Mouse (Mus musculus): ENCODE data around the gene Nanos3. TPM values are rescaled to one million over a fixed set of nuclear protein-coding genes. Genes with fewer than 3 reads are reported as not detected.

Nanos3 gene
- total and polyA plus RNA-seq, 3 experiments, result not detected

DNA sequence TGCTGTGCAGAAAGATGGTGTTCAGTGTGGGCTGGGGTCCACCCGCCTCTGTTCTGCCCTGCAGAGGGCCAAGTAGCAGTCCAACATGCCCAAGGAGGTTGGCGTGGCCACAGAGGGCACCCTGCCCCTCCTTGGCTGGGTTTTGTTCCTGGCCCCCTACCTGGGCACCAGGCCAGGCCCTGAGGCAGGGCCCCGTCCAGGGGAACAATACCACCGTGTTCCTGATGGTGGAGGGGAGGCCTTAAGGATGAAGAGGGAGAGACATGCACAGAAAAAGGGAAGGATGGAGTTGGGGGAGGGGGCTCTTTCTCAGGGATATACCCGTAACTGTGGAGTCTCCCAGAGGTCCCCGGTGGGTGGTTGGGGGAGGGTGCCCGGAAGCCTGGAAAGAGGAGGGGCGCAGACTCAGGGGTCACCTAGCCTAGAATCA, 15.1 kb upstream of the Nanos3 start:
- peak overlapping the region in 2 of 3 experiments; percentile 15 to 82 for H3K4me3 ChIP-seq (replicated peaks in 1 of 3; ENCODE audit: low read depth in 2 of 3, low read length in 2 of 3, poor library complexity in 1 of 3)
- no peaks in the 10 kb centered on the region for H3K27me3 ChIP-seq (replicated peaks)
- peaks cover 15% of the 10 kb centered on the region for H3K79me2 ChIP-seq (replicated peaks; ENCODE audit: control insufficient read depth, extremely low read depth, insufficient read depth, poor library complexity, severe bottlenecking)
- dilution Hi-C loops (cut with MboI; ENCODE audit: extremely low pct_ligation_motif_present, extremely low pct_unique_long_range_greater_than_20kb, low sequenced_read_pairs), result no loop called here
- H3K4me2 ChIP-seq (ENCODE audit: insufficient read depth, low read depth, poor library complexity, severe bottlenecking), result peak overlapping the region; percentile 84
- peak overlapping the region; percentile 66; the same call in 1 of the 2 replicates for H3K27ac ChIP-seq (ENCODE audit: insufficient read depth, low read depth)
- H3K9ac ChIP-seq (ENCODE audit: insufficient read depth, low read depth), result peak overlapping the region; percentile 15
- in situ Hi-C loops (cut with MboI; ENCODE audit: low pct_ligation_motif_present, low pct_unique_long_range_greater_than_20kb, low sequenced_read_pairs), result loop anchor here (25.0 kb wide), 1 partner anchor 162 kb away; no protein-coding TSS in a partner anchor
- DNase-seq (ENCODE audit: extremely low read depth), result no peak
- H3K36me3 ChIP-seq (replicated peaks in 1 of 2; ENCODE audit: control insufficient read depth in 1 of 2, insufficient read depth in 1 of 2, low read length in 1 of 2), result peaks cover 0 to 8% of the 10 kb centered on the region in 2 experiments
- no peak for TF ChIP-seq SMC3 (IDR thresholded peaks at IDR 0.05; ENCODE audit: low read depth, low read length)
- TF ChIP-seq ELF1 (IDR thresholded peaks at IDR 0.05; ENCODE audit: low read depth, low read length), result no peak
- no peak for TF ChIP-seq ZKSCAN1 (IDR thresholded peaks at IDR 0.05; ENCODE audit: borderline replicate concordance, low read depth, low read length)
- TF ChIP-seq BHLHE40 (IDR thresholded peaks at IDR 0.05; ENCODE audit: low read depth, low read length), result no peak
- TF ChIP-seq SIN3A (IDR thresholded peaks at IDR 0.05; ENCODE audit: low read length), result no peak
- no peak for TF ChIP-seq CTCF (conservative IDR thresholded peaks at IDR 0.05 in 1 of 2, IDR thresholded peaks at IDR 0.05 in 1 of 2; ENCODE audit: low read depth in 2 of 2, low read length in 2 of 2)
- TF ChIP-seq NRF1 (IDR thresholded peaks at IDR 0.05; ENCODE audit: low read depth, low read length), result no peak
- TF ChIP-seq MYC (IDR thresholded peaks at IDR 0.05; ENCODE audit: low read depth, low read length), result no peak
- TF ChIP-seq USF2 (conservative IDR thresholded peaks at IDR 0.05; ENCODE audit: low read depth, low read length), result no peak
- TF ChIP-seq MAFK (IDR thresholded peaks at IDR 0.05; ENCODE audit: insufficient replicate concordance, low read length), result no peak
- TF ChIP-seq EP300 (IDR thresholded peaks at IDR 0.05; ENCODE audit: low read length), result no peak
- TF ChIP-seq USF1 (IDR thresholded peaks at IDR 0.05; ENCODE audit: low read depth, low read length), result no peak
- TF ChIP-seq RAD21 (IDR thresholded peaks at IDR 0.05; ENCODE audit: low read depth, low read length), result no peak
- no peak for TF ChIP-seq HCFC1 (IDR thresholded peaks at IDR 0.05; ENCODE audit: low read depth, low read length)
- TF ChIP-seq E2F4 (IDR thresholded peaks at IDR 0.05; ENCODE audit: insufficient replicate concordance, low read depth, low read length), result no peak
- no peak for TF ChIP-seq MAX (IDR thresholded peaks at IDR 0.05; ENCODE audit: low read length)
- TF ChIP-seq KAT2A (IDR thresholded peaks at IDR 0.05; ENCODE audit: insufficient replicate concordance, low read length), result no peak
- H3K4me1 ChIP-seq (ENCODE audit: control insufficient read depth in 1 of 2, insufficient read depth in 2 of 2), result peaks cover 18 to 52% of the 10 kb centered on the region in 2 experiments
- no peaks in the 10 kb centered on the region for H3K9me3 ChIP-seq (replicated peaks; ENCODE audit: low read length)

DNA sequence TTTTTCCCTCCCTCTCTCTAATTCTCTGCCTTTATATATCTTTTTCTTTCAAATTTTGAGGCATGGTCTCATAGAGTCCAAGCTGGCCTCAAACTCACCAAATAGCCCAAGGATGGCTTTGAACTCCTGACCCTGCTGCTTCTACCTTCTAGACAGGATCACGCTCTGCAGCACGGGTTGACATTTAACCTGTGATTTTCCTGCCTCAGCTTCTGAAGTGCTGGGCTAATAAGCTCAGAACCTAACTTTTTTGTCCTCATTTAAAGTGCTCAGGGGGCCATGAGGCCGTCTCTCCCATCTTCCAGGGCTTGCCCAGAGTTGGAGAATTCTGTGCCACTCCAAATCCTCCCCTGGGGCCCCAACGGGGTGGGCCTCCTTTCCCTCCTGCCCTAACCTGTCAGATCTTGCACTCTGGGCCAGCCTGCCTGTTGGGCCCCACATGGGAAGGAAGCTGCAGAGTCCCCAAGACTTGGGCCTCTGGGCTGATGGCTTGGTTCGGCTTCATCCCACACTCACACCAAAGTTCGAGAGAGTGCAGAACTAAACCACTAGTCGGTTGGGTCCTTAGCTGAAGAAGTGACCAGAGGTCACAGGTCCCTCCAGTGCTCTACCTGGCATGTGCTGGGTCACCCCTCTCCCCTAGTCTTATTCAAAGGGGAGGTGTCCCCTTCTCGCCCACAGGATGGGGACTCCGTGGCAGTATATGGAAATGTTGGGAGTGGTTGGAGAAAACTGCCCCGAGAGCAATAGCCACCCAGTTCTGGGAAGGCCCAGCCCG, 14.5 kb upstream of the Nanos3 start:
- TF ChIP-seq CHD2 (IDR thresholded peaks at IDR 0.05; ENCODE audit: low read length) (no peak), NRF1 (IDR thresholded peaks at IDR 0.05; ENCODE audit: low read depth, low read length) (no peak), POLR2A (IDR thresholded peaks at IDR 0.05; ENCODE audit: low read depth, low read length) (no peak), CHD1 (IDR thresholded peaks at IDR 0.05; ENCODE audit: low read depth, low read length) (peak; percentile 80; the same call in 1 of the 2 replicates)
- Histone ChIP-seq H3K9ac (ENCODE audit: insufficient read depth, low read depth) (no peak overlapping the region; the same call in 1 of the 2 replicates), H3K27ac (ENCODE audit: insufficient read depth, low read depth) (peak overlapping the region; percentile 66), H3K79me2 (replicated peaks; ENCODE audit: control insufficient read depth, extremely low read depth, insufficient read depth, poor library complexity, severe bottlenecking) (peaks cover 15% of the 10 kb centered on the region), H3K36me3 (replicated peaks in 1 of 2; ENCODE audit: control insufficient read depth in 1 of 2, insufficient read depth in 1 of 2, low read length in 1 of 2) (peaks cover 0 to 6% of the 10 kb centered on the region in 2 experiments), H3K4me1 (ENCODE audit: control insufficient read depth in 1 of 2, insufficient read depth in 2 of 2) (peaks cover 18 to 52% of the 10 kb centered on the region in 2 experiments), H3K27me3 (replicated peaks) (no peaks in the 10 kb centered on the region), H3K4me3 (replicated peaks in 1 of 3; ENCODE audit: low read depth in 2 of 3, low read length in 2 of 3, poor library complexity in 1 of 3) (peak overlapping the region in 1 of 3 experiments; percentile 15), H3K4me2 (ENCODE audit: insufficient read depth, low read depth, poor library complexity, severe bottlenecking) (no peak overlapping the region), H3K9me3 (replicated peaks; ENCODE audit: low read length) (no peaks in the 10 kb centered on the region)
- dilution Hi-C loops (cut with MboI; ENCODE audit: extremely low pct_ligation_motif_present, extremely low pct_unique_long_range_greater_than_20kb, low sequenced_read_pairs), result no loop called here
- in situ Hi-C loops (cut with MboI; ENCODE audit: low pct_ligation_motif_present, low pct_unique_long_range_greater_than_20kb, low sequenced_read_pairs), result loop anchor here (25.0 kb wide), 1 partner anchor 163 kb away; no protein-coding TSS in a partner anchor
- DNase-seq (ENCODE audit: extremely low read depth), result no peak

All from CH12.LX (cell line).